Mouse (Mus musculus) testis, adult 2 months (tissue): ENCODE data around the gene Ggt6.

Experiments used
- CTCF ChIP-seq: fragments of 200-500 bp; IDR thresholded peaks from 2 replicates; pipeline ENCODE4 v1.5.1; 2012; ENCODE audit warnings: low read depth, mild to moderate bottlenecking, inconsistent platforms, low read length, moderate library complexity; ENCODE audit not compliant: control insufficient read depth, insufficient read depth, insufficient replicate concordance
- POLR2A ChIP-seq: fragments of 200-500 bp; IDR thresholded peaks from 2 replicates; pipeline ENCODE4 v1.6.1; 2012; ENCODE audit warnings: low read depth, mild to moderate bottlenecking, inconsistent platforms, low read length, moderate library complexity; ENCODE audit not compliant: control insufficient read depth

DNA sequence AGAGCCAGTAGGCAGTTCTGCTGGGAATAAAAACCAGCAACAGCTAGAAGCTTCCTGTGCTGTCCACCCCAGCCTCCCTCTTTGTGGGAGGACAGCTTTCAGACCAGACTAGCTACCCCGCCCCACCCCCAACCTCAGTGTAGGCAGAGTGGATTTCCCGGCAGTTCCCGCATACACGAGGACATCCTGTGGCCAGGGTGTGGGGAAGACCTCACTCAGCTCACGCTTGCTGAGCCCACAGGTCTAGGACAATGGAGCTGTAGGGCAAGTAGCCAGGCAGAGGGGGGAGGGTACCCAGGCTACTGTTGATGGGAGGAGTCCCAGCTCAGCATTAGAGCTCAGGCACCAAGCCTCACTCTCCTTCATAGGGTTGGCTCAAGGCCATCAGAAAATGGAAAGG lies 33.9 kb downstream of the Ggt6 start:
- TF ChIP-seq CTCF (no peak), POLR2A (no peak)
